Mouse (Mus musculus) hindbrain, embryonic 12.5 days (tissue): Measurements from ENCODE around the gene Pkdrej. TPM values are rescaled to one million over a fixed set of nuclear protein-coding genes. Genes with fewer than 3 reads are reported as not detected.
"Not testable (repeated sequence)": the region's sequence is repeated elsewhere in the genome, so short reads cannot be mapped to it uniquely, and the experiment has no call there.

Source experiments
- ATAC-seq: fragments of 200-750 bp; cut with Nextera tagmentation; 2 replicates; pipeline ENCODE4 v1.8.0; 2017; ENCODE audit warnings: moderate TSS enrichment; ENCODE audit not compliant: low FRiP score
- H3K27ac ChIP-seq: fragments of 300-500 bp; sonication (generic); 2 replicates; pipeline ENCODE4 v1.5.1; 2016; ENCODE audit warnings: mild to moderate bottlenecking
- H3K27me3 ChIP-seq: fragments of 300-500 bp; sonication (generic); 2 replicates; pipeline ENCODE4 v1.6.1; 2016; ENCODE audit warnings: mild to moderate bottlenecking
- H3K36me3 ChIP-seq: fragments of 300-500 bp; sonication (generic); 2 replicates; pipeline ENCODE4 v1.6.1; 2016; ENCODE audit warnings: mild to moderate bottlenecking
- H3K4me1 ChIP-seq: fragments of 300-500 bp; sonication (generic); 2 replicates; pipeline ENCODE4 v1.6.1; 2016
- H3K4me2 ChIP-seq: fragments of 300-500 bp; sonication (generic); replicated peaks from 2 replicates; pipeline ENCODE4 v1.6.1; 2016; ENCODE audit warnings: mild to moderate bottlenecking
- H3K4me3 ChIP-seq: fragments of 300-500 bp; sonication (generic); 2 replicates; pipeline ENCODE4 v1.5.1; 2016; ENCODE audit warnings: mild to moderate bottlenecking
- H3K9ac ChIP-seq: fragments of 300-500 bp; sonication (generic); 2 replicates; pipeline ENCODE4 v1.6.1; 2016; ENCODE audit warnings: mild to moderate bottlenecking, moderate library complexity
- H3K9me3 ChIP-seq: fragments of 300-500 bp; sonication (generic); replicated peaks from 2 replicates; pipeline ENCODE4 v1.6.1; 2016; ENCODE audit warnings: mild to moderate bottlenecking
- WGBS: fragments of 180-500 bp; shearing (Covaris S2); methylation state at CpG from one replicate; pipeline ENCODE4 v1.1.7; 2016; 5-methylcytosine and 5-hydroxymethylcytosine counted together
- polyA plus RNA-seq: library from polyadenylated mRNA; unstranded; fragments of >200 nt; fragmentation: Nextera tagmentation; extraction: Ambion mirVana; gene quantifications from 2 replicates; pipeline ENCODE4 v1.2.1, GENCODE M21; 2016

Gene Pkdrej
- polyA plus RNA-seq, 1 experiment from 2014 or later = not detected

DNA sequence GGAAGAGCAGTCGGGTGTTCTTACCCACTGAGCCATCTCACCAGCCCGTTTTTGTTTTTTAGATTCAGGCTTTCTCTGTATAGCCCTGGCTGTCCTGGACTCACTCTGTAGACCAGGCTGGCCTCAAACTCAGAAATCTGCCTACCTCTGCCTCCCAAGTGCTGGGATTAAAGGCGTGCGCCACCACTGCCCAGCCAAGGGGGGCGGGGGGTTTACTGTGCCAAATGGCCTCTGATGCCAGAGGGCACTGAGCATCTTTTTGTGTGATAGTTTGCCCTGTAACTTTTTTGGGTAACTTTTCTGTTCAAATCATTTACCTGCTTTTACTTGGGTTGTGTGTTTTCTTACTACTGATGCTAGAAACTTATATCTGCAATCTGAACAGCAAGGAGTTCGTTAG is 42.6 kb downstream of the Pkdrej start:
- not testable (repeated sequence) for H3K4me3 ChIP-seq, H3K27me3 ChIP-seq, H3K27ac ChIP-seq, H3K4me1 ChIP-seq, H3K36me3 ChIP-seq, H3K9ac ChIP-seq, H3K4me2 ChIP-seq, H3K9me3 ChIP-seq, ATAC-seq
- WGBS = 88% methylated on average over 6 of the region's 6 CpGs

DNA sequence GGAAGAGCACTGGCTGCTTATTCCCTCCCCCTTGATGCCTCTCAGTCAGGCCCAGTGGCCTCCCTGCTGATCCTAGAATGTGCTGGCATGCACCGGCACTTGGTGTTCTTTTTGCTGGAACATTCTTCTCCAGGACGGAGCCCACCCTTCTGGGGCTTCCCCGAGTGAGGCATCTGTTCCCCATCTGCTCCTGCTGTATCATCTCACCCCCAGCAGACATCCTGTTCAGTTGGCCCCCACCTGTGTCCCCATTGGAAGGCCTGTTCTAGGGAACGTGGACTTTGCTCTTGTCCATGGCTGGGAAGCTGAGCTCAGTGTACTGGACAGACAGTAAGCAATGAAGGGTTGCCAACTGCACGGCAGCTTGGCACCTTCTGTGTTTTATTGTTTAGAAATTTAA is 44.8 kb downstream of the Pkdrej start:
- Histone ChIP-seq H3K4me1 (no peaks in the 10 kb centered on the region), H3K9me3 (no peaks in the 10 kb centered on the region), H3K4me2 (no peak overlapping the region), H3K36me3 (no peaks in the 10 kb centered on the region), H3K4me3 (no peak overlapping the region), H3K27me3 (no peaks in the 10 kb centered on the region), H3K27ac (no peak overlapping the region), H3K9ac (no peak overlapping the region)
- WGBS = 69% methylated on average over 5 of the region's 5 CpGs
- ATAC-seq = no peak

DNA sequence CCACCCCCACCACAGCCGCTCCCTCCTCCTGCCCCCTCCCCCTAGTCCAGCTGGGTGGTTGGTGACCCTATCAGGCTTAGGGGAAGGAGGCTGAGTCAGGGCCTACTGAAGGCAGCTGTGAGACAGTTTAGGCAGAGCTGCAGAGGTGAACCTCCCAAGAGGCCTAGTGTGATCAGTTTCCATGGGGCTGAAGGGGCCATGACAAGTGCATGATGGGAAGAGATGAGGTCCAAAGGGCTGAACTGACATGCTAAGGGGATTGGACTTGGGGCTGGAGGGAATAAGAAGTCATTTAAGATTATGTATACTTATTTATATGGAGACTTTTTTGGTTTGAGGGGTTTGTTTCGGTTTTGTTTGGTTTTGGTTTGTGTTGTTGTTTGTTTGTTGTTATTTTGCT is 45.3 kb downstream of the Pkdrej start:
- ATAC-seq = no peak
- H3K36me3 ChIP-seq = no peaks in the 10 kb centered on the region
- H3K9me3 ChIP-seq = no peaks in the 10 kb centered on the region
- 81% methylated on average over 2 of the region's 2 CpGs for WGBS
- H3K4me2 ChIP-seq = no peak overlapping the region
- no peaks in the 10 kb centered on the region for H3K4me1 ChIP-seq
- no peak overlapping the region for H3K9ac ChIP-seq
- H3K27ac ChIP-seq = no peak overlapping the region
- H3K4me3 ChIP-seq = no peak overlapping the region
- H3K27me3 ChIP-seq = no peaks in the 10 kb centered on the region

DNA sequence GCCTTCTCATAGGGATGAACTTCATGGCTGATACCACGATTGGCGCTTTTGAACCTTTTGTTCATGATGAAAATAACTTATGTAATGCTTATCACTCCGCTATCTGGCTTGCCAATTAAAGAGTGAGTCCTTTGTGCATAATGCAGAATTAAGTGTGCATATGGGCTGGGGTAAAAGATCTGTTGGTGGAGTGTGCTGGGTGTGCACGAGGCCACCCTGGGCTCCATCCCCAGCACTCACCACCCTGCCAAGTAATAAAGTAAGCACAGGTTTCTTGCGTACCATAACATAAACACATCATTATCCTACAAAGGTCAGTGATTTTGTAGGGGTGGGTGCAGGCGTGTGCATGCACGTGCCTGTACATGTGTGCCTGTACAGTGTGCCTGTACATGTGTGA is 46.5 kb downstream of the Pkdrej start:
- no peak overlapping the region for H3K27ac ChIP-seq
- H3K4me3 ChIP-seq = no peak overlapping the region
- H3K9me3 ChIP-seq = no peaks in the 10 kb centered on the region
- ATAC-seq = no peak
- no peaks in the 10 kb centered on the region; the same call in 1 of the 2 replicates for H3K27me3 ChIP-seq
- H3K4me1 ChIP-seq = no peaks in the 10 kb centered on the region
- 89% methylated on average over 7 of the region's 7 CpGs for WGBS
- no peaks in the 10 kb centered on the region for H3K36me3 ChIP-seq
- no peak overlapping the region for H3K9ac ChIP-seq
- no peak overlapping the region for H3K4me2 ChIP-seq

- Histone ChIP-seq H3K4me2 (no peak overlapping the region), H3K27me3 (no peaks in the 10 kb centered on the region; the same call in 1 of the 2 replicates), H3K9me3 (no peaks in the 10 kb centered on the region), H3K36me3 (no peaks in the 10 kb centered on the region), H3K9ac (no peak overlapping the region), H3K27ac (no peak overlapping the region), H3K4me1 (no peaks in the 10 kb centered on the region), H3K4me3 (no peak overlapping the region)
- WGBS = 93% methylated on average over 9 of the region's 9 CpGs
- no peak for ATAC-seq
Measured at GRCm38 (mm10) chr15:85774419-85774818, 47.1 kb downstream of the Pkdrej start.

- H3K9me3 ChIP-seq = no peaks in the 10 kb centered on the region
- H3K27ac ChIP-seq = no peak overlapping the region
- no peak overlapping the region for H3K4me3 ChIP-seq
- no peak overlapping the region for H3K4me2 ChIP-seq
- ATAC-seq = no peak
- no peaks in the 10 kb centered on the region for H3K4me1 ChIP-seq
- H3K27me3 ChIP-seq = no peaks in the 10 kb centered on the region; the same call in 1 of the 2 replicates
- H3K36me3 ChIP-seq = no peaks in the 10 kb centered on the region
- WGBS = 84% methylated on average over 11 of the region's 11 CpGs
- H3K9ac ChIP-seq = no peak overlapping the region
Measured at GRCm38 (mm10) chr15:85772146-85772740, 49.3 kb downstream of the Pkdrej start.

- H3K4me2 ChIP-seq = no peak overlapping the region
- WGBS = 87% methylated on average over 17 of the region's 17 CpGs
- no peak overlapping the region for H3K9ac ChIP-seq
Measured at GRCm38 (mm10) chr15:85771306-85772121, 50.0 kb downstream of the Pkdrej start.

DNA sequence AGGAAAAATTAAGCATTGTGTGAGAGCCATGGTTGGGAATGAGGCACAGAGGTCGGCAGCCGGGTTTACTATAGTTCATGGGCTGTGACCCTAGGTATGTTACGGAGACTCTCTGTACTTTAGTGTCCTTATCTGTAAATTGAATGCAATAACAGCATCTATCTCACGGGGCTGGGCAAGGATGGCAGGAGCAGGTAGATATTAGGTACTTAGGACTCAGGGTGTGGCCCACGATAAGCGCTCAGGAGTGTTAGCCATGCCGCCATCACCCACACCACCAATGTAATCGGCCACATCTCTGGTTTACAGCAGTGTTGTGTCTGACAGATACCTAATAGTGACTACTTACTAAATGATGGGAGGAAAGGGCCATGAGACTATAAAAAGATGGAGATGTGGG is 52.5 kb downstream of the Pkdrej start:
- Histone ChIP-seq H3K9ac (no peak overlapping the region), H3K9me3 (no peaks in the 10 kb centered on the region), H3K4me1 (no peaks in the 10 kb centered on the region), H3K27ac (no peak overlapping the region), H3K4me3 (no peak overlapping the region), H3K27me3 (no peaks in the 10 kb centered on the region; the same call in 1 of the 2 replicates), H3K4me2 (no peak overlapping the region), H3K36me3 (no peaks in the 10 kb centered on the region)
- ATAC-seq = no peak
- 90% methylated on average over 8 of the region's 8 CpGs for WGBS

More at GRCm38 (mm10) chr15:85771306-85772121, 50.0 kb downstream of the Pkdrej start:
- ATAC-seq = no peak
- no peaks in the 10 kb centered on the region for H3K4me1 ChIP-seq
- H3K9me3 ChIP-seq = no peaks in the 10 kb centered on the region
- no peak overlapping the region for H3K27ac ChIP-seq
- no peaks in the 10 kb centered on the region for H3K36me3 ChIP-seq
- H3K27me3 ChIP-seq = no peaks in the 10 kb centered on the region; the same call in 1 of the 2 replicates
- H3K4me3 ChIP-seq = no peak overlapping the region

GRCm38 (mm10) chr15:85766677-85767076 is 54.9 kb downstream of the Pkdrej start:
- Histone ChIP-seq H3K4me2 (no peak overlapping the region), H3K4me3 (no peak overlapping the region), H3K4me1 (no peaks in the 10 kb centered on the region), H3K27me3 (no peaks in the 10 kb centered on the region; the same call in 1 of the 2 replicates), H3K9me3 (no peaks in the 10 kb centered on the region), H3K9ac (no peak overlapping the region), H3K27ac (no peak overlapping the region), H3K36me3 (no peaks in the 10 kb centered on the region)
- no peak for ATAC-seq
- 94% methylated on average over 5 of the region's 5 CpGs for WGBS

DNA sequence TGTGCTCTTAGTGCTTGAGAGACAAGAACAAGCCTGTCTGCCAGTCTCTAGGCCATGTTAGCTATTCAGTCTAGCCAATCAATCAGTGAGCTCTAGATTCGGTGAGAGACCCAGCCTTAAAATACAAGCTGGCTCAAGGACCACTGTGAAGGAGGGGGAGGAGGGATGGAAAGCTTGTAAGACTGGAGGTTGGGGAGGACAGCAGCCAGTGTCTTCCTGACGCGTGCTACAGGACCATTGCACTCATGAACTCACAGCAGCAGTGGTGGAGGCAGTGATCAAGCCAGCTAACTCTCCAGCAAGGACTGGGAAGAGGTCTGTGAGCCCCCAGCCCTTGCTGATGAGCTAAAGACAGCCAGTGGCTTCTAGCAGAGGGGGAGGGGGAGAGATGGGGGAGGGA is 56.5 kb downstream of the Pkdrej start:
- no peaks in the 10 kb centered on the region; the same call in 1 of the 2 replicates for H3K27me3 ChIP-seq
- no peak overlapping the region for H3K9ac ChIP-seq
- WGBS = 49% methylated on average over 3 of the region's 3 CpGs
- no peak overlapping the region for H3K27ac ChIP-seq
- H3K9me3 ChIP-seq = no peaks in the 10 kb centered on the region
- H3K4me1 ChIP-seq = no peaks in the 10 kb centered on the region
- H3K4me2 ChIP-seq = no peak overlapping the region
- no peaks in the 10 kb centered on the region for H3K36me3 ChIP-seq
- ATAC-seq = no peak
- no peak overlapping the region for H3K4me3 ChIP-seq
